ENCODE assay signal across 8 mouse cellular contexts in genomic region chr13:32169173-32169572, GRCm38 (mm10).
A peak's percentile ranks its signal among the peaks of the same experiment; 100 is the strongest.
DNase-seq lines count a peak whose midpoint lies in the region; ATAC-seq lines count a peak whose summit lies in the region.
"Had no signal": no experiment of that assay in that cellular context is flagged by ENCODE, and none has a peak within 500 bp of the region (broad histone marks: within the 10 kb centered on the region; RNA-seq: fewer than 3 reads in every experiment).

No protein-coding gene starts in this region.

- H3K9me3 ChIP-seq in forebrain, embryonic 12.5 days = no peaks in the 10 kb centered on the region
- H3K9me3 ChIP-seq: limb, embryonic 13.5 days had no signal

- H3K4me3 ChIP-seq in forebrain, embryonic 12.5 days (replicated peaks) = no peak overlapping the region
- H3K4me3 ChIP-seq: limb, embryonic 13.5 days had no signal

- peak; percentile 38 for DNase-seq in Muller cell, postnatal 12 days (ENCODE audit: inconsistent ontology term)
- peak; percentile 19 for DNase-seq in embryo, embryonic 11.5 days (ENCODE audit: low read depth, low spot score)
- DNase-seq in kidney, adult 8-10 months = peak; percentile 30 to 48
- no peak for DNase-seq in cerebellum, adult 18-20 months

- H3K27ac ChIP-seq in forebrain, embryonic 12.5 days = no peak overlapping the region
- H3K27ac ChIP-seq: limb, embryonic 13.5 days had no signal

- ATAC-seq in megakaryocyte progenitor cell, adult 5-6 weeks (replicated peaks; ENCODE audit: poor library complexity) = peak; percentile 57; the same call in 1 of the 2 replicates
- no peak for ATAC-seq in forebrain, embryonic 12.5 days (ENCODE audit: low FRiP score)
- ATAC-seq in CD4-positive, CD25-positive, alpha-beta regulatory T cell, adult 4 months = no peak

- H3K36me3 ChIP-seq in forebrain, embryonic 12.5 days (replicated peaks) = no peaks in the 10 kb centered on the region
- H3K36me3 ChIP-seq: limb, embryonic 13.5 days had no signal

- no peak overlapping the region for H3K4me2 ChIP-seq in forebrain, embryonic 12.5 days
- H3K4me2 ChIP-seq: limb, embryonic 13.5 days had no signal

- 54% methylated on average over 5 of the region's 5 CpGs for WGBS in forebrain, embryonic 12.5 days

- no peaks in the 10 kb centered on the region for H3K4me1 ChIP-seq in forebrain, embryonic 12.5 days
- H3K4me1 ChIP-seq: limb, embryonic 13.5 days had no signal

- no peak overlapping the region for H3K9ac ChIP-seq in forebrain, embryonic 12.5 days
- H3K9ac ChIP-seq: limb, embryonic 13.5 days had no signal

- H3K27me3 ChIP-seq in forebrain, embryonic 12.5 days = no peaks in the 10 kb centered on the region
- H3K27me3 ChIP-seq: limb, embryonic 13.5 days had no signal

Comparison
In these comparisons a context has a peak if more than half of its experiments do, and no peak if none do; other contexts are left out.
1. DNase-seq: peak in Muller cell, postnatal 12 days (single experiment), embryo, embryonic 11.5 days (single experiment) and kidney, adult 8-10 months (2 of 2); none in cerebellum, adult 18-20 months (0 of 2).